Mouse (Mus musculus) adipocyte (in vitro differentiated cells): ENCODE data around the gene Gab1.

Source experiments
- DNase-seq: peaks from one replicate; pipeline ENCODE4 v3.0.0-alpha.2; 2016; ENCODE audit warnings: low spot score

The Gab1 gene

GRCm38 (mm10) chr8:80843744-80844434, 36.4 kb downstream of the Gab1 start:
- DNase-seq: no peak

GRCm38 (mm10) chr8:80842514-80842913, 37.8 kb downstream of the Gab1 start:
- DNase-seq: no peak

- DNase-seq: no peak
These were observed 40.2 kb downstream of the Gab1 start for GRCm38 (mm10) chr8:80840090-80840489.

GRCm38 (mm10) chr8:80838199-80838598, 42.1 kb downstream of the Gab1 start:
- DNase-seq: peak; percentile 77

- no peak for DNase-seq
These were observed 44.9 kb downstream of the Gab1 start for GRCm38 (mm10) chr8:80835401-80835800.

- no peak for DNase-seq
These were observed 45.9 kb downstream of the Gab1 start for GRCm38 (mm10) chr8:80834443-80834842.

GRCm38 (mm10) chr8:80832534-80832933, 47.8 kb downstream of the Gab1 start:
- DNase-seq: no peak

GRCm38 (mm10) chr8:80831876-80832524, 48.3 kb downstream of the Gab1 start:
- no peak for DNase-seq

- no peak for DNase-seq
These were observed 49.4 kb downstream of the Gab1 start for GRCm38 (mm10) chr8:80830724-80831566.

GRCm38 (mm10) chr8:80830141-80830540, 50.2 kb downstream of the Gab1 start:
- no peak for DNase-seq

- peak; percentile 46 for DNase-seq
These were observed 53.3 kb downstream of the Gab1 start for GRCm38 (mm10) chr8:80826996-80827395.

- DNase-seq: no peak
These were observed 55.2 kb downstream of the Gab1 start for GRCm38 (mm10) chr8:80825136-80825535.

- no peak for DNase-seq
These were observed 55.9 kb downstream of the Gab1 start for GRCm38 (mm10) chr8:80824426-80824825.

GRCm38 (mm10) chr8:80823250-80823649, 57.1 kb downstream of the Gab1 start:
- no peak for DNase-seq

GRCm38 (mm10) chr8:80821367-80822225, 58.7 kb downstream of the Gab1 start:
- DNase-seq: no peak

GRCm38 (mm10) chr8:80818978-80819377, 61.3 kb downstream of the Gab1 start:
- DNase-seq: no peak

- no peak for DNase-seq
These were observed 63.3 kb downstream of the Gab1 start for GRCm38 (mm10) chr8:80817065-80817464.

GRCm38 (mm10) chr8:80815179-80815578, 65.1 kb downstream of the Gab1 start:
- DNase-seq: no peak

- DNase-seq: no peak
These were observed 66.1 kb downstream of the Gab1 start for GRCm38 (mm10) chr8:80814087-80814791.

GRCm38 (mm10) chr8:80813439-80813838, 66.9 kb downstream of the Gab1 start:
- peak; percentile 73 for DNase-seq

- DNase-seq: peak; percentile 70
These were observed 68.7 kb downstream of the Gab1 start for GRCm38 (mm10) chr8:80811591-80811991.
